Mouse (Mus musculus) E14TG2a.4 (cell line): ENCODE data around the gene Ankrd45.

Experiments used
- CTCF ChIP-seq: conservative IDR thresholded peaks from 2 replicates; pipeline ENCODE4 v1.5.1; 2014; ENCODE audit warnings: low read length
- NANOG ChIP-seq: IDR thresholded peaks from 2 replicates; pipeline ENCODE4 v1.6.1; 2014; ENCODE audit warnings: borderline replicate concordance, low read length, mixed read lengths
- POU5F1 ChIP-seq: IDR thresholded peaks from 2 replicates; pipeline ENCODE4 v1.6.1; 2014; ENCODE audit warnings: low read length, borderline replicate concordance

DNA sequence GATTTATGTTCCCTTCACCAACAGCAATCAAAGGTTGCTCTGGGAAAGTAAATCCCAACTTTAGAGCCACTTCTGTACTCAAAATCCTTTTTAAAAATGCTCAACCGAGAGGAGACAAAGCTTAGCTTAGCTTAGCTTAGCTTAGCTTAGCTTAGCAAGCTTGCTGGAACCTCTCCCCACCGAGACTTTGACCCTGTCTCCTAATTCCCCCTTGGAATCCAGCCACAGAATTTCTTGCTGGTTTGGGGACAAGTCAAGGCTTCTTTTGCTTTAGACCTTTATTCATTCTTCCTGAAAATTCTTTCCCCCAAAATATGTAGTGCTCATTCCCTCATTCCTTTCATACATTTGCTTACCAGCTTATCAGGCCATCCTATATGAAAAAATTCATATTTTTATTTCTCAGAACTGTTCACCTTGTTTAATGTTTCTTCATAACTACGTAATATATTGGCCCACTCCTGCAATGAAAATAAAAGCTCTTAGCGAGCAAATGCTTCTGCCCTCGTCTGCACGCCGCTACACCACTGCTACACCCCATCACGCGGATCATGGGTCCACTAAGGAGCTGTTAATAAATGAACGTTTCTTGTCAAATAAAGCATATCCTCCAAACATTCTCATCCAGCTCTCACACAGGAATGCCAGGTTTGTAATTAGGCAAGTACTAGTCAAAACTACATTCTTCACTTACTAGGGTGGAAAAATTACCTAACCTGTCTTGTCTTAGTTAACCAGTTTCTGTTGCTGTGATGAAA, 19.7 kb upstream of the Ankrd45 start:
- no peak for TF ChIP-seq CTCF
- no peak for TF ChIP-seq NANOG
- no peak for TF ChIP-seq POU5F1
